Mouse (Mus musculus): ENCODE results near the gene BC030870.

- TF ChIP-seq CTCF (IDR thresholded peaks at IDR 0.05; ENCODE audit: borderline replicate concordance, extremely low read depth, insufficient read depth, insufficient read length) (no peak), POLR2A (IDR thresholded peaks at IDR 0.05; ENCODE audit: borderline replicate concordance, extremely low read depth, insufficient read depth, insufficient read length, poor library complexity, severe bottlenecking) (no peak)
Observed at GRCm38 (mm10) chr8:65068473-65068819, 60.9 kb downstream of the BC030870 start.
